8 mouse cellular contexts compared by ENCODE assay signal in genomic region chr17:25115664-25116432, GRCm38 (mm10). TPM values are rescaled to one million over a fixed set of nuclear protein-coding genes. Genes with fewer than 3 reads are reported as not detected.
DNase-seq lines count a peak whose midpoint lies in the region; ATAC-seq and TF ChIP-seq lines count a peak whose summit lies in the region.

Telo2 (minus strand) TSS chr17:25115967.

- POLR2A ChIA-PET in Patski (lab: Charles Lee), result interaction anchor here (1.4 kb wide), 1 partner anchor 11 kb away, joined by 4 read pairs; no protein-coding TSS in a partner anchor

- no peak for TF ChIP-seq CTCF in Patski (IDR thresholded peaks at IDR 0.05)

- CTCF ChIA-PET in Patski (lab: Charles Lee), result interaction anchor here (1.8 kb wide), 1 partner anchor 30 kb away, joined by 4 read pairs; no protein-coding TSS in a partner anchor

- H3K27me3 ChIP-seq in Patski, result peaks cover 5% of the 10 kb centered on the region
- peaks cover 4% of the 10 kb centered on the region; the same call in 1 of the 2 replicates for H3K27me3 ChIP-seq in hindbrain, embryonic 14.5 days (ENCODE audit: control insufficient read depth, insufficient read depth, low read length)

- peaks cover 13% of the 10 kb centered on the region; the same call in 1 of the 2 replicates for H3K36me3 ChIP-seq in hindbrain, embryonic 14.5 days (replicated peaks; ENCODE audit: control insufficient read depth, insufficient read depth)

- WGBS in hindbrain, embryonic 14.5 days, result 5% methylated on average over 40 of the region's 40 CpGs

- peaks cover 9% of the 10 kb centered on the region; the same call in 1 of the 2 replicates for H3K4me1 ChIP-seq in hindbrain, embryonic 14.5 days (replicated peaks; ENCODE audit: control insufficient read depth, insufficient read depth, low read length)

- peak; percentile 58 for DNase-seq in Patski (ENCODE audit: low read depth, low spot score)
- peak; percentile 96 to 97 for DNase-seq in cerebellum, postnatal 14 days
- DNase-seq in frontal cortex, postnatal 25 days (ENCODE audit: low spot score in 2 of 2), result peak; percentile 75 to 88
- peak; percentile 94 for DNase-seq in hindbrain, embryonic 14.5 days (ENCODE audit: low spot score)
- peak; percentile 91 to 92 for DNase-seq in layer of hippocampus, postnatal 36 days
- DNase-seq in lung, postnatal 36 days, result peak; percentile 96
- peak; percentile 96 for DNase-seq in retina, postnatal 1 day
- peak; percentile 88 to 93 for DNase-seq in urinary bladder, adult 18-20 months (ENCODE audit: low spot score in 2 of 2)

- peak; percentile 63 for ATAC-seq in Patski
- peak; percentile 92 for ATAC-seq in hindbrain, embryonic 14.5 days (ENCODE audit: low FRiP score)

- in situ Hi-C loops in Patski (cut with MboI; ENCODE audit: low pct_unique_long_range_greater_than_20kb), result loop anchor here (5.0 kb wide), 1 partner anchor 156 kb away; the partner anchor contains the start of gene Ube2i

- peak within 1 kb of the TSS; percentile 89 for H3K27ac ChIP-seq in hindbrain, embryonic 14.5 days

- peak within 1 kb of the TSS; percentile 54 for H3K4me3 ChIP-seq in hindbrain, embryonic 14.5 days (replicated peaks; ENCODE audit: low read length)

- H3K4me2 ChIP-seq in hindbrain, embryonic 14.5 days (replicated peaks), result peak within 1 kb of the TSS; percentile 89

- no peaks in the 10 kb centered on the region for H3K9me3 ChIP-seq in hindbrain, embryonic 14.5 days (ENCODE audit: control insufficient read depth, low read length)

- H3K9ac ChIP-seq in hindbrain, embryonic 14.5 days, result peak within 1 kb of the TSS; percentile 72

RNA-seq across cellular contexts. Expression of gene Telo2, which starts in this region (rescaled TPM):
- polyA plus RNA-seq in Patski (2021), result 26.7 TPM
- polyA plus RNA-seq in hindbrain, embryonic 14.5 days (2014; fragmentation: Nextera tagmentation; extraction: Ambion mirVana), result 39.8 and 41.7 TPM in 2 replicates
- 10 to 100 TPM; 36.6 to 37.8 TPM for total RNA-seq in layer of hippocampus, postnatal 36 days (2021)

Comparison
In these comparisons a context has a peak if more than half of its experiments do, and no peak if none do; other contexts are left out.
1. Peak in every context shown above with its lines: DNase-seq, ATAC-seq, H3K4me3 ChIP-seq and H3K27ac ChIP-seq.